Mouse (Mus musculus) forebrain, embryonic 14.5 days (tissue): Measurements from ENCODE around the gene Car3. TPM values are rescaled to one million over a fixed set of nuclear protein-coding genes. Genes with fewer than 3 reads are reported as not detected.
A peak's percentile ranks its signal among the peaks of the same experiment; 100 is the strongest.

Experiments used
- ATAC-seq: fragments of 200-750 bp; cut with Nextera tagmentation; 2 replicates; pipeline ENCODE4 v1.8.0; 2017; ENCODE audit warnings: mild to moderate bottlenecking, moderate library complexity
- DNase-seq: peaks from one replicate; pipeline ENCODE4 v3.0.0-alpha.2; 2015; ENCODE audit warnings: low spot score
- H3K27ac ChIP-seq: fragments of 300-500 bp; sonication (generic); 2 replicates; pipeline ENCODE4 v1.5.1; 2014; ENCODE audit warnings: low read depth, mild to moderate bottlenecking, control low read depth, low read length, moderate library complexity
- H3K27me3 ChIP-seq: fragments of 300-500 bp; sonication (generic); replicated peaks from 2 replicates; pipeline ENCODE4 v1.6.1; 2014; ENCODE audit warnings: low read length, control low read depth, mixed read lengths; ENCODE audit not compliant: control insufficient read depth, insufficient read depth
- H3K36me3 ChIP-seq: fragments of 300-500 bp; sonication (generic); 2 replicates; pipeline ENCODE4 v1.6.1; 2014; ENCODE audit warnings: low read length, control low read depth; ENCODE audit not compliant: control insufficient read depth, insufficient read depth
- H3K4me1 ChIP-seq: fragments of 300-500 bp; sonication (generic); 2 replicates; pipeline ENCODE4 v1.6.1; 2014; ENCODE audit warnings: antibody characterized with exemption, low read length, control low read depth; ENCODE audit not compliant: control insufficient read depth, insufficient read depth
- H3K4me2 ChIP-seq: fragments of 300-500 bp; sonication (generic); 2 replicates; pipeline ENCODE4 v1.6.1; 2014; ENCODE audit warnings: mild to moderate bottlenecking, control low read depth, low read length
- H3K4me3 ChIP-seq: fragments of 300-500 bp; sonication (generic); 2 replicates; pipeline ENCODE4 v1.5.1; 2014; ENCODE audit warnings: low read depth, low read length, control low read depth
- H3K9ac ChIP-seq: fragments of 300-500 bp; sonication (generic); 2 replicates; pipeline ENCODE4 v1.6.1; 2014; ENCODE audit warnings: mild to moderate bottlenecking, low read length, control low read depth, moderate library complexity
- H3K9me3 ChIP-seq: fragments of 300-500 bp; sonication (generic); replicated peaks from 2 replicates; pipeline ENCODE4 v1.6.1; 2016; ENCODE audit warnings: low read length, control low read depth, mixed read lengths; ENCODE audit not compliant: control insufficient read depth
- WGBS: fragments of 180-500 bp; shearing (Covaris S2); extraction: QIAGEN DNeasy Blood & Tissue Kit; methylation state at CpG from one replicate; pipeline ENCODE4 v1.1.7; 2014; 5-methylcytosine and 5-hydroxymethylcytosine counted together
- polyA plus RNA-seq: library from polyadenylated mRNA; unstranded; fragments of >200 nt; fragmentation: Nextera tagmentation; extraction: Ambion mirVana; gene quantifications from 2 replicates; pipeline ENCODE4 v1.2.1, GENCODE M21; 2014

The Car3 gene
- polyA plus RNA-seq, 1 experiment from 2014 or later, result 1.1 TPM

DNA sequence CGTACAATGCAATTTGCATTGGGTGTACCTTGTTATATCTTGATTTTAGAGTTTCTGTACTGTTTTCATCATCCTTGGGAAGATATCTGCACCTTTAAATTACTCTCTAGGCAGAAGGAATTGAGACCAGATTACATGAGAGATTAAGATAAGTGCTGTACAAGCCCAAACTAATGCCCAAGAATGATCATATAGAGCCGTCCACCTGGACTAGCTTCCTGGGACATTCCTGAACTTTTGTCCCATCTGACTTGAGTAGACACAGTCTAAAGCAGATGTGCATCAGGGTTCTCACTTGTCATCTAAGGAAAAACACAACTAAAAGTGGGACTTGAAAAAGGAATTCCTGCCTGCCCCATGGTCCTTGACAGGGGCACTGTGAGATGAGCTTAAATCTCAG, 2.6 kb downstream of the Car3 start:
- 78% methylated on average over 2 of the region's 2 CpGs for WGBS

DNA sequence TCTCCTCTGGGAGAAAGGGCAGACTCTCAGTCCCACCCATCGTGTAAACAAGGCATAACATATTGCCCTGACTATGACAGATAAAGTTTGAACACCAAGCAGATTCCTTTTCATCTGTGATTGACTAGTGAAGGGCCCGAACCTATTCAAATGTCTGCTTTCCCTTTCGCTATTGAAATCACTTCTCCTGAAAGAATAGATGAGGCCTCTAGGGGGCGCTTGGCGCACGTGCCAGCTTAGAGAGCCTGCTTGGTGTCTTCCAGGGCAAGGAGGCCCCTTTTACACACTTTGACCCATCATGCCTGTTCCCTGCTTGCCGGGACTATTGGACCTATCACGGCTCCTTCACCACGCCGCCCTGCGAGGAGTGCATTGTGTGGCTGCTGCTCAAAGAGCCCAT, 6.5 kb downstream of the Car3 start:
- H3K36me3 ChIP-seq, result no peaks in the 10 kb centered on the region
- no peaks in the 10 kb centered on the region for H3K9me3 ChIP-seq
- no peaks in the 10 kb centered on the region for H3K27me3 ChIP-seq
- ATAC-seq (peak; percentile 75; the same call in 1 of the 2 replicates), DNase-seq (peak; percentile 76)
- WGBS, result 18% methylated on average over 11 of the region's 11 CpGs
- no peak overlapping the region for H3K4me2 ChIP-seq
- H3K27ac ChIP-seq, result no peak overlapping the region
- no peak overlapping the region for H3K4me3 ChIP-seq
- H3K4me1 ChIP-seq, result no peaks in the 10 kb centered on the region
- no peak overlapping the region for H3K9ac ChIP-seq

More for the DNA sequence above, 2.6 kb downstream of the Car3 start:
- Histone ChIP-seq H3K4me2 (no peak overlapping the region), H3K27ac (no peak overlapping the region), H3K36me3 (no peaks in the 10 kb centered on the region), H3K4me1 (0 out of 2 replicates have a peak, but pooled peaks cover 5% of the 10 kb centered on the region), H3K9me3 (no peaks in the 10 kb centered on the region), H3K4me3 (no peak overlapping the region), H3K27me3 (no peaks in the 10 kb centered on the region), H3K9ac (no peak overlapping the region)
- DNase-seq (no peak), ATAC-seq (no peak)

DNA sequence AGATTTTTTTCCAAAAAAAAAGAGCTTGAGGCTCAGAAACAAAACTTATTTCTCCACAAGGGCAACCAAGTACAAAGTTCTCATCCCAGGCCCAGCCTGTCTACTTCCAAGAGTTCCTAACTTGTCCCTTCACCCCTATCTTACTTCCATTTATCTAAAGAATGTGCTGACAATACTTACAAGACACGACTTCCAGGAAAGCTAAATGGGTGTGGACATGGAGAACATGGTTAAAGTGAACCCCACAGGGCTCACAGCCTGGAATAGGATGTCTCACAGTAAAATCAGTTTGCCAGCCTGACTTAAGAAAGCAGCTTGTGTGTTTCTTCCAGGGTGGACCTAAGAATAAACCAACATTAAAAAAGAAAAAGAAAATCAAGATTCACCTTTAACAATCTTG, 7.2 kb downstream of the Car3 start:
- H3K27me3 ChIP-seq, result no peaks in the 10 kb centered on the region
- WGBS, result 96% methylated on average over 1 of the region's 1 CpGs
- no peak overlapping the region for H3K4me2 ChIP-seq
- H3K9me3 ChIP-seq, result no peaks in the 10 kb centered on the region
- ATAC-seq (no peak), DNase-seq (no peak)
- H3K27ac ChIP-seq, result no peak overlapping the region
- H3K36me3 ChIP-seq, result no peaks in the 10 kb centered on the region
- no peaks in the 10 kb centered on the region for H3K4me1 ChIP-seq
- no peak overlapping the region for H3K4me3 ChIP-seq
- H3K9ac ChIP-seq, result no peak overlapping the region

DNA sequence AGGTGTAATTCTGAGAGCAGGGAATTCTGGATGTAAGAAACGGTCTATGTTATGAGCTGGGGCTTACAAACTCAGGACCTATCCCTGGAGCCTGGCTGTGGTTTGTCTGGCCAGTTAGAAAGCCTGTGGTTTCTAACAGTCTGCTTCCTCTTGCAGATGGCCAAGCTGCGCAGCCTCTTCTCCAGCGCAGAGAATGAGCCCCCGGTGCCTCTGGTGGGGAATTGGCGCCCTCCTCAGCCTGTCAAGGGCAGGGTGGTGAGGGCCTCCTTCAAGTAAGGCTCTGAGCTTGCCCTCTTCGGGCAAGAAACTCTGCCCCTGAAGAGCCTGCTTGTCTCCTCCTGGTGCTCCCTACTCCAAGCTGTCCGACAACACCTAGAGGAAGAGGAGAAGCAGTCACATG, 8.1 kb downstream of the Car3 start:
- no peak overlapping the region for H3K9ac ChIP-seq
- H3K4me1 ChIP-seq, result no peaks in the 10 kb centered on the region
- no peaks in the 10 kb centered on the region for H3K36me3 ChIP-seq
- DNase-seq, result no peak
- no peaks in the 10 kb centered on the region for H3K9me3 ChIP-seq
- no peak for ATAC-seq
- no peak overlapping the region for H3K27ac ChIP-seq
- no peaks in the 10 kb centered on the region for H3K27me3 ChIP-seq
- no peak overlapping the region for H3K4me3 ChIP-seq
- WGBS, result 46% methylated on average over 7 of the region's 7 CpGs
- H3K4me2 ChIP-seq, result no peak overlapping the region

DNA sequence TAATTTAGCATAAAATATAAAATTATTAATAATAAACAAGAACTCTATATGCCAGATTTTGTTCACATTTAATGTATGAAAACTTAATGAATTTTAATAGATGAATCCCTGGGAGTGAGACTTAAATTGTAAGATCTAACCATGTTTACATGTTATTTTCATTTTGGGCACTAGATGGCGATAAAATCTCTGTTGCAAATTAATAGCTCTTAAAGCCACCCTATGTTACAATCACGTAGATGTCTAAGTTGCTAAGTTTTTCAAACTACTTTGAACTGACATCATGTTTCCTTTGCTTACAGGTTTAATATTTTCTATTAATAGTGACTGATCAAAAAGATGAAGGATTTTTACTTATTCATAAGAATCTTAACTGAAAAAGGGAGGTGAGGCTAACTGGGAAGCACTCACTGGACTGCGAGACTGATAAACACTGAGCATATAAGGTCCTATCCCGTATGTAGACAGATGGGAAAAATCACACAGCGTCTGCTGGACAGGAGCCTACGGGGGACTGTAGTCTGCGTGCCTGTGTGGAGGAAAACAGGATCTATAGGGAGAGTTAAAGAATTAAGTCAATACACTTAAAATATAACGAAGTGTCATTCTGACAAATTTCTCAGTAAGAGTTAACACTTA, 11.2 kb downstream of the Car3 start:
- WGBS, result 51% methylated on average over 8 of the region's 8 CpGs
- H3K27me3 ChIP-seq, result no peaks in the 10 kb centered on the region
- H3K4me2 ChIP-seq, result no peak overlapping the region
- H3K27ac ChIP-seq, result no peak overlapping the region
- ATAC-seq (peak; percentile 64), DNase-seq (peak; percentile 88)
- H3K4me1 ChIP-seq, result no peaks in the 10 kb centered on the region
- H3K4me3 ChIP-seq, result no peak overlapping the region
- H3K36me3 ChIP-seq, result no peaks in the 10 kb centered on the region
- no peaks in the 10 kb centered on the region for H3K9me3 ChIP-seq
- H3K9ac ChIP-seq, result no peak overlapping the region

DNA sequence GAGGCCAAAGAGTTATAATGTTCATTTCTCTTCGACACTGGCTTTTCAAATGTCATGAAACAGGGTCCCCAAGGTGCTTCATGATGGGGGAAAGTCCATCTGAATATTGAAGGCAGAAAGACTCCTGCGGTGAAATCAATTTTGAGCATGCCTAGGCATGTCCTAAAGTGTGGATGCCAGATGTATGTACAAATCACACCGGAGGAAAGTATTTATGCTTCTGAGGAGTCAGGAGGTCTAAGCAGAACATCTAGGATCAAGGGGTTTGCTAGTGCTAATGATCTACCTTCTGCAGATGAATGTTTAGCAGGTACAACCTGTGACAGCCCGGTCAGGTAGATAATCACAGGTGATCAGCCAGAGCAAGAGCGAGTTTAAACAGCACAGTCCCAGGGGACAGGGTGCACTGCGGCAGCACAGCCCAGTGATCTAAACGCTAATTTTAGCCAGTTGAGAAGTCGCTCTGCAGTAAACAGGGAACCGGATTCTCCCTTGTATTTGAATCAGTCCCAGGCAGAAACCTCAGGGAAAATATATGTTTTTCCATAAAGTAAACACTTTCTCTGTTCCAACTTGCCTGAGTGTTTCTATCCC, 13.1 kb downstream of the Car3 start:
- no peak for DNase-seq
- WGBS, result 82% methylated on average over 9 of the region's 9 CpGs

DNA sequence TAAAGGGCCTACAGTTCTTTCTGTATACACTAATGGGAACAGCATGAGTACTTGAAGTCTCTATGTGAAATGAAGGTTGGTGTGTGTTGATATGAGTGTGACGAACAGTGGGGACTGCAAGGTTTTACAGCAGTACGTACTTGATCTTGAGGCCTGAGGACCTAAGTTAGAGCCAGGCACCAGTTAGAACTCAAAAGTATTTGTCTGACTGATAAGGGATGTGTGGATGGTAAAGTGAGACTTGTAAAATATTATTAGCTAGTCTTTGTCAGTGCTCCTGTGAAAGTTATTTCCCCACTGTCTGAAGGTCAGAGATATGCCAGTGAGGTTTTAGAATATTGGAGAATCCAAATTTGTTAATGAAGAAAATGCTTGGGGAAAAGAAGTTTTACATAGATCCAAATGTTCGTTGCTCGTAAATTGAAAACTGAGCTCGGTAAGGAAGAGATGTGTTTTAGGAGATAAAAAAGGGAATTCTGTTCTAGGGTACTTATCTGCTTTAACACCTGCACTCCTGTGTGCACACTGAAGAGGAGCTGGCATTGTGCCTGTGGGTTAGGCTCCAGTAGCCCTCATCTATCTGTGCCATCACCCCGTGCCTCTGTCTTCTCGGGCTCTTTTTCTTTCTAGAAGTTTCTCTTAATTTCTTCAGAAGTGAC, 14.1 kb downstream of the Car3 start:
- Histone ChIP-seq H3K27me3 (no peaks in the 10 kb centered on the region), H3K27ac (no peak overlapping the region), H3K9me3 (no peaks in the 10 kb centered on the region), H3K9ac (no peak overlapping the region), H3K4me2 (no peak overlapping the region), H3K4me3 (no peak overlapping the region), H3K4me1 (no peaks in the 10 kb centered on the region), H3K36me3 (no peaks in the 10 kb centered on the region)
- 91% methylated on average over 7 of the region's 7 CpGs for WGBS
- ATAC-seq (no peak), DNase-seq (no peak)

More for the DNA sequence above, 13.1 kb downstream of the Car3 start:
- H3K4me3 ChIP-seq, result no peak overlapping the region
- H3K4me1 ChIP-seq, result no peaks in the 10 kb centered on the region
- H3K9ac ChIP-seq, result no peak overlapping the region
- no peak for ATAC-seq
- no peaks in the 10 kb centered on the region for H3K36me3 ChIP-seq
- H3K4me2 ChIP-seq, result no peak overlapping the region
- no peaks in the 10 kb centered on the region for H3K9me3 ChIP-seq
- H3K27ac ChIP-seq, result no peak overlapping the region
- no peaks in the 10 kb centered on the region for H3K27me3 ChIP-seq

DNA sequence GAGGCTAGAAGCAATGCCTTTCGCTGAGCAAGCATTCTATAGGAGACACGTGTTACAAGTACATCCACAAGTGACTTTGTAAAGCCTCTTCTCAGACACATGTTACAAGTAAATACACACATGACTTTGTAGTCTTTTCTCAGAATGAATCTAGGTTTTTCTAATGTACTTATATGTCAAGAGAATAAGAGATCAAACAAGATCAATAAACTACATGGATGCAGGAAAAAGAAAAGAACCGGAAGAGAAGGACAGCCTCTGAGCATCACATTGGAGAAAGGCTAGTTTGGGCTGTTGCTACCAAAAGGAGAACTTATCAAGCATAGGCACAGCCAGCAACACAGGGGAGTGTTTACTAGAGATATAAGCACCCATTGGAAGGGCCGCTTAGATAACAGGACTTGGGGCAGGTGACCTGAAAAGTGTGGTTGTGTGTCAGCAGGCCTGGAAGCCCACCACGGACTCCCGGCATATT, 15.5 kb downstream of the Car3 start:
- 73% methylated on average over 6 of the region's 6 CpGs for WGBS

DNA sequence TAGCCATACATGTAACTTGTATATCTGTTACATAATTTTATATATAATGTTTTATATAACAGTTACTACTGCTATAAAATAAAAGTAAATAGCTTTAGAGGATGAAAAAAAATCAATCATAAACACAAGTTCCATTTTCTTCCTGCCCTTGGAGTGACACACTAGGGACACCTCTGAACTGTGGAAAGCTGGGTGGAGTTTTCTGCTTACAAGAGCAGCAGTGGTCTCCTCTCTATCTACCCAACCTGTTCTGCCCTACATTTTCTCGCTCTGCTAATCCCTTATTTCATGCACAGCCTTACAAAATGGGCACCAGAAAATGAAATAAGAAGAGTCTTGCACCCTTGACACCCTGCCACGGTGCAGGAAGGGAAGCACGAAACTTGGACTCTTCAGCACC, 16.0 kb downstream of the Car3 start:
- H3K27ac ChIP-seq, result no peak overlapping the region
- no peak overlapping the region for H3K9ac ChIP-seq
- DNase-seq (no peak), ATAC-seq (no peak)
- H3K9me3 ChIP-seq, result no peaks in the 10 kb centered on the region
- 90% methylated on average over 3 of the region's 3 CpGs for WGBS
- H3K4me2 ChIP-seq, result no peak overlapping the region
- H3K4me1 ChIP-seq, result no peaks in the 10 kb centered on the region
- H3K4me3 ChIP-seq, result no peak overlapping the region
- H3K27me3 ChIP-seq, result no peaks in the 10 kb centered on the region
- no peaks in the 10 kb centered on the region for H3K36me3 ChIP-seq

More for the DNA sequence above, 15.5 kb downstream of the Car3 start:
- H3K27ac ChIP-seq, result no peak overlapping the region
- DNase-seq (no peak), ATAC-seq (no peak)
- no peak overlapping the region for H3K9ac ChIP-seq
- H3K27me3 ChIP-seq, result no peaks in the 10 kb centered on the region
- H3K9me3 ChIP-seq, result no peaks in the 10 kb centered on the region
- H3K4me2 ChIP-seq, result no peak overlapping the region
- H3K4me1 ChIP-seq, result no peaks in the 10 kb centered on the region
- H3K36me3 ChIP-seq, result no peaks in the 10 kb centered on the region
- no peak overlapping the region for H3K4me3 ChIP-seq
